Mouse (Mus musculus) liver, embryonic 11.5 days (tissue): ENCODE results near the gene Enox2. TPM values are rescaled to one million over a fixed set of nuclear protein-coding genes. Genes with fewer than 3 reads are reported as not detected.
"Not testable (repeated sequence)": the region's sequence is repeated elsewhere in the genome, so short reads cannot be mapped to it uniquely, and the experiment has no call there.

Experiments
- ATAC-seq: fragments of 200-750 bp; cut with Nextera tagmentation; replicated peaks from 2 replicates; pipeline ENCODE4 v1.8.0; 2017; ENCODE audit warnings: moderate number of reproducible peaks, mild to moderate bottlenecking, moderate TSS enrichment, moderate library complexity; ENCODE audit not compliant: low FRiP score
- DNase-seq: peaks from one replicate; pipeline ENCODE4 v3.0.0-alpha.2; 2017; ENCODE audit warnings: low spot score
- H3K27ac ChIP-seq: fragments of 300-500 bp; sonication (generic); 2 replicates; pipeline ENCODE4 v1.5.1; 2014; ENCODE audit warnings: mild to moderate bottlenecking, low read depth, low read length, control low read depth
- H3K27me3 ChIP-seq: fragments of 300-500 bp; sonication (generic); replicated peaks from 2 replicates; pipeline ENCODE4 v1.6.1; 2014; ENCODE audit warnings: low read length, mixed read lengths; ENCODE audit not compliant: control insufficient read depth, insufficient read depth
- H3K36me3 ChIP-seq: fragments of 300-500 bp; sonication (generic); 2 replicates; pipeline ENCODE4 v1.6.1; 2014; ENCODE audit warnings: mild to moderate bottlenecking, low read length, moderate library complexity, mixed read lengths; ENCODE audit not compliant: control insufficient read depth, insufficient read depth
- H3K4me1 ChIP-seq: fragments of 300-500 bp; sonication (generic); replicated peaks from 2 replicates; pipeline ENCODE4 v1.6.1; 2014; ENCODE audit warnings: low read length, mixed read lengths; ENCODE audit not compliant: control insufficient read depth, insufficient read depth
- H3K4me2 ChIP-seq: fragments of 300-500 bp; sonication (generic); 2 replicates; pipeline ENCODE4 v1.6.1; 2014; ENCODE audit warnings: mild to moderate bottlenecking, control low read depth, moderate library complexity
- H3K4me3 ChIP-seq: fragments of 300-500 bp; sonication (generic); 2 replicates; pipeline ENCODE4 v1.5.1; 2014; ENCODE audit warnings: low read depth, low read length, control low read depth
- H3K9ac ChIP-seq: fragments of 300-500 bp; sonication (generic); 2 replicates; pipeline ENCODE4 v1.6.1; 2014; ENCODE audit warnings: low read depth, low read length, control low read depth
- H3K9me3 ChIP-seq: fragments of 300-500 bp; sonication (generic); 2 replicates; pipeline ENCODE4 v1.6.1; 2016; ENCODE audit warnings: low read length, inconsistent platforms, mixed read lengths; ENCODE audit not compliant: control insufficient read depth
- WGBS: fragments of 180-500 bp; shearing (Covaris S2); extraction: QIAGEN DNeasy Blood & Tissue Kit; methylation state at CpG from one replicate; pipeline ENCODE4 v1.1.7; 2014; 5-methylcytosine and 5-hydroxymethylcytosine counted together
- polyA plus RNA-seq: library from polyadenylated mRNA; unstranded; fragments of >200 nt; fragmentation: Nextera tagmentation; extraction: Ambion mirVana; gene quantifications from 2 replicates; pipeline ENCODE4 v1.2.1, GENCODE M21; 2014

Gene Enox2
- polyA plus RNA-seq, 1 experiment from 2014 or later: 7.4 TPM

DNA sequence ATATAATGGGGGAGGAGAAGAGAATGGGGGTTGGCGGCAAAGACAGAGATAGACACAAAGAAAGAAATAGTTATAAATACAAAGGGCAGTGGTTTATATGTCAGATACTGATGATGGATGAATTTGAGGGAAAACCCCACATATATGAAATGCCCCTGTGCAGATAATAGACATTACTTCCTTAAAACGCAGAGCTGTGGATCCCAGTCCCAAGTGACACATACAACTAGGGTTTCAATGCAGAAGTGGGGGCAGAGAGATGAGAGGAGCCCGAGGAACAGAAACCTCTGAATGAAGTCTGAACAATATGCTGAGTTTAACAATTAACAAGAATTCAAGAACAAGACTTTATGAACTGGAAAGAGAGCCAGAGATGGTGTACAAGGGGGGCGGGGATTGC lies 91.7 kb downstream of the Enox2 start:
- H3K36me3 ChIP-seq: no peaks in the 10 kb centered on the region
- H3K4me1 ChIP-seq: no peaks in the 10 kb centered on the region
- DNase-seq (no peak), ATAC-seq (no peak)
- no peaks in the 10 kb centered on the region for H3K9me3 ChIP-seq
- no peak overlapping the region for H3K4me2 ChIP-seq
- WGBS: 69% methylated on average over 4 of the region's 4 CpGs
- H3K27ac ChIP-seq: no peak overlapping the region
- H3K27me3 ChIP-seq: no peaks in the 10 kb centered on the region
- H3K9ac ChIP-seq: no peak overlapping the region
- H3K4me3 ChIP-seq: no peak overlapping the region

GRCm38 (mm10) chrX:49181136-49181535 lies 106.9 kb downstream of the Enox2 start:
- Histone ChIP-seq H3K27me3 (no peaks in the 10 kb centered on the region), H3K4me3 (no peak overlapping the region), H3K27ac (no peak overlapping the region), H3K4me2 (no peak overlapping the region), H3K9me3 (no peaks in the 10 kb centered on the region), H3K9ac (no peak overlapping the region), H3K4me1 (no peaks in the 10 kb centered on the region), H3K36me3 (no peaks in the 10 kb centered on the region)
- ATAC-seq (no peak), DNase-seq (no peak)
- WGBS: 79% methylated on average over 3 of the region's 3 CpGs

DNA sequence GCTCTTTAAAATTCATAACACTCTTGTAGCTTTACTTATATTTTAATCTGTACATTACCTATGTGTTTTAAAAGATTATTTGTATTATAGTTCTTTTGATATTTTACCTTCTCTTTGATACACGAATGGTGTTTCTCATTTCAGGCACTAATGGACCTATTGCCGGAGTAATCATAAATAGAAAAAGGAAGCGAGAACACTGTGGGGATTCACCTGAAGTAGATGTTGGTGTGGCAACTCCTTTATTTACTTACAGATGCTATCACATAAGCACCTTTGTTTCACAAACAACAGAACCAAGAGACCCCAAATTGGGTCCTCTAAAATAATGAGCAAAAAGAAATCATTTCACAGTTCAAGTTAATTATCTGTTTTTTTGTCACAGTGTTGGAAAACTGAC lies 109.4 kb downstream of the Enox2 start:
- WGBS: 91% methylated on average over 3 of the region's 3 CpGs
- Histone ChIP-seq H3K9ac (no peak overlapping the region), H3K9me3 (no peaks in the 10 kb centered on the region), H3K27me3 (no peaks in the 10 kb centered on the region), H3K27ac (no peak overlapping the region), H3K4me1 (no peaks in the 10 kb centered on the region), H3K4me3 (no peak overlapping the region), H3K4me2 (no peak overlapping the region), H3K36me3 (no peaks in the 10 kb centered on the region)
- DNase-seq (no peak), ATAC-seq (no peak)

- Histone ChIP-seq H3K36me3 (no peaks in the 10 kb centered on the region), H3K9ac (no peak overlapping the region), H3K27me3 (no peaks in the 10 kb centered on the region), H3K4me3 (no peak overlapping the region), H3K4me1 (no peaks in the 10 kb centered on the region), H3K4me2 (no peak overlapping the region), H3K9me3 (no peaks in the 10 kb centered on the region), H3K27ac (no peak overlapping the region)
- WGBS: 53% methylated on average over 2 of the region's 2 CpGs
- DNase-seq: no peak
- no peak for ATAC-seq
Measured at GRCm38 (mm10) chrX:49154280-49154679, 133.8 kb downstream of the Enox2 start.

DNA sequence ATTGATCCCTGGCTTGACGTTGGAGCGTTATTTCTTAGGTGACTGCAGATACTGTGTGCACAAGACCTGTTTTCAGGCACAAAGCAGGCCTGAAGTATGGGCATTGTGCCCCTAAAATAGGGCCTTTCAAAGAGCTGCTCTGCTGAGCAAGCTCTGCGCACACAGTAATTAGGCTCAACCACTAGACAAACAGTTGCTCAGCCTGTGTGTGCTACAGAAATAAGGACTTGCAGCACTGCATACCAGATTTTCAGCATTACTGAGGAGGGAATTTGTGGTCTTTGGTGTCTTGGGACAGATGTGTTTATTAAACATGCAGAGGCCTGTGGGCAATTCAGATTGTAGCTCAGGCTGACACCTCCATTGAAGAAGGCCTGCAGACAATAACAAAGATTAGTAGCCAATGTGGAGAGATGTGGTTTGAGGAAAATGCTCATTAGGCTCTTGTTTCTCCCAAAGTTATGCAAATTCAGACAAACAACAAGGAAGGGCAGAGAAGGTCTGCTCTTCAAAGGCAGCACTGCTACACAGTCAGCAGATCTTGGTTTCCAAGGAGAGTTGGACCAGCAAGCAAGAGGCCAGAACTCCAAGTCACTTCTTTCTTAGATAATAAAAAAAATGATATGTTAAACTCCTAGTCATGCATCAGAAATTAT lies 163.2 kb downstream of the Enox2 start:
- Histone ChIP-seq H3K4me3 (no peak overlapping the region), H3K27me3 (no peaks in the 10 kb centered on the region), H3K4me1 (no peaks in the 10 kb centered on the region), H3K9ac (no peak overlapping the region), H3K36me3 (no peaks in the 10 kb centered on the region), H3K27ac (no peak overlapping the region), H3K9me3 (no peaks in the 10 kb centered on the region), H3K4me2 (no peak overlapping the region)
- DNase-seq (no peak), ATAC-seq (no peak)
- 72% methylated on average over 3 of the region's 3 CpGs for WGBS

DNA sequence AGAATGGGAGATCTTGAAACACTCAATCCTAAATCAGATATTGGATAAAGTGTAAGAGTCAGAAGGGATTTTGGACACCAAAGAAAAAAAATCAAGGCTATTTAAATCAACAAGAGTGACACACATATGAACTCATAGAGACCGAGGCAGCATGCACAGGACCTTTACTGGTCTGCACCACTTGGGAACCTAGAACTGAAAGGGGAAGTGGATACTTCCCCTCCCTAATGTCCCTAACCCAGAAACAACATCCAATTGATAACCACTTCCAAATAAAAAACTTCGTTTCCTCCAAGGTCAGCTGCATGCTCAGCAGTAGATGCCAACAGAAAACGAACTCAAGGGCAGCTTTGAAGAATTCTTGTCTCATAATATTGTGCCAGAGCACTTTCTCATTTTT lies 171.6 kb downstream of the Enox2 start:
- no peak overlapping the region for H3K4me2 ChIP-seq
- no peak for DNase-seq
- WGBS: 54% methylated on average over 3 of the region's 3 CpGs
- no peaks in the 10 kb centered on the region for H3K36me3 ChIP-seq
- H3K9me3 ChIP-seq: no peaks in the 10 kb centered on the region
- no peaks in the 10 kb centered on the region for H3K27me3 ChIP-seq
- no peak overlapping the region for H3K9ac ChIP-seq
- H3K4me1 ChIP-seq: no peaks in the 10 kb centered on the region
- H3K27ac ChIP-seq: no peak overlapping the region
- no peak for ATAC-seq
- no peak overlapping the region for H3K4me3 ChIP-seq

DNA sequence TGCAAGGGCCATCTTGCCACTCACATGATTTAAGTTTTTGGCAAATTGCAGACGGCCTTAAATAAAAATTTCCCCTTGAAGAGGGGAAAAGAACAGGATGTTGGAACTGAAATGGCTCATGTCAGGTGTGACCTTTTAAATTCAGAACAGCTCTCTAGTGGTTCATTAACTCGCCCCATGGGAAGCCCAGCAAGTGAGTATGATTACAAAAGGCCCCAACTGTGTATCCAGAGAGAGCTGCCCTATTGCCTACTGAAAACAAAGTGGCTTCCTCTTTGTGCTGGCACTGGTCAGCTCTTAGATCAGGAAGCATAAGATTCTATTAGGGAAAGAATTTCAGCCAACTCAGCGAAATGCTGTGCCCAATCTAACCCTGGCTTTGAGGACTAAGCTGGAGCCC lies 175.6 kb downstream of the Enox2 start:
- H3K9me3 ChIP-seq: no peaks in the 10 kb centered on the region
- H3K4me3 ChIP-seq: no peak overlapping the region
- no peaks in the 10 kb centered on the region for H3K27me3 ChIP-seq
- H3K9ac ChIP-seq: no peak overlapping the region
- no peaks in the 10 kb centered on the region for H3K4me1 ChIP-seq
- 55% methylated on average over 3 of the region's 3 CpGs for WGBS
- ATAC-seq (no peak), DNase-seq (no peak)
- no peak overlapping the region for H3K27ac ChIP-seq
- H3K36me3 ChIP-seq: no peaks in the 10 kb centered on the region
- no peak overlapping the region for H3K4me2 ChIP-seq

DNA sequence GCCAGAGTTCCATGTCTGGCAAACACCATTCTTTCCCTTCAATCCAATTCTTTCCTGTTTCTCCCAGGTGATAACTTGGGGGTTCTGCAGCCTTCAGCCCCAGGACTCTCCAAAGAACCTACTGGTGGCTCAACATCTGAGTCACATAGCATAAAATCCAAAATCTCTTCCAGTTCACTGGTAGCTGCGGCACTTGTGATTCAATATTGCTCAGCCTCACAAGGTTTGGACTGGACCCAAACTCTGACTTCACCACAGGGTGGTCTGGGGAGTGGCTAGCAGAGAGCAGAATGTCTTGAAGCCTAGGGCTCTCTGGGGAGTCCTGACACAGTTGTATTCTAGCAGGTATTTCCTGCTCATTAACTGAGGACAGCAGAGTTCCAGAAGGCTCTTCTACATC lies 187.5 kb downstream of the Enox2 start:
- not testable (repeated sequence) for H3K9me3 ChIP-seq, H3K27me3 ChIP-seq, H3K27ac ChIP-seq, H3K4me1 ChIP-seq, H3K36me3 ChIP-seq, ATAC-seq, H3K4me2 ChIP-seq, DNase-seq, H3K4me3 ChIP-seq, H3K9ac ChIP-seq
- 86% methylated on average over 1 of the region's 1 CpGs for WGBS

GRCm38 (mm10) chrX:49096249-49096648 lies 191.8 kb downstream of the Enox2 start:
- 85% methylated on average over 2 of the region's 2 CpGs for WGBS
- no peak overlapping the region for H3K9ac ChIP-seq

More at GRCm38 (mm10) chrX:49096249-49096648, 191.8 kb downstream of the Enox2 start:
- Histone ChIP-seq H3K36me3 (no peaks in the 10 kb centered on the region), H3K4me1 (no peaks in the 10 kb centered on the region), H3K27me3 (no peaks in the 10 kb centered on the region), H3K4me2 (no peak overlapping the region), H3K27ac (no peak overlapping the region), H3K9me3 (no peaks in the 10 kb centered on the region), H3K4me3 (no peak overlapping the region)
- DNase-seq: no peak
- no peak for ATAC-seq
